ENCODE assay signal across 20 mouse cellular contexts in genomic region chr4:46690565-46690964, GRCm38 (mm10). TPM values are rescaled to one million over a fixed set of nuclear protein-coding genes. Genes with fewer than 3 reads are reported as not detected.
DNase-seq lines count a peak whose midpoint lies in the region; ATAC-seq and TF ChIP-seq lines count a peak whose summit lies in the region.
"Had no signal": no experiment of that assay in that cellular context is flagged by ENCODE, and none has a peak within 500 bp of the region (broad histone marks: within the 10 kb centered on the region; RNA-seq: fewer than 3 reads in every experiment).

No protein-coding gene starts in this region.

- no peak overlapping the region for H3K27ac ChIP-seq in hindbrain, embryonic 16.5 days (ENCODE audit: low read depth, low read length)
- no peak overlapping the region for H3K27ac ChIP-seq in hindbrain, embryonic 12.5 days
- no peak overlapping the region for H3K27ac ChIP-seq in midbrain, postnatal 0 days (ENCODE audit: low read depth, low read length)
- no peak overlapping the region for H3K27ac ChIP-seq in midbrain, embryonic 13.5 days
- H3K27ac ChIP-seq: forebrain, embryonic 10.5 days; heart, adult 2 months; heart, embryonic 15.5 days; intestine, embryonic 15.5 days; limb, embryonic 15.5 days; liver, embryonic 15.5 days; stomach, postnatal 0 days had no signal

- no peak overlapping the region for H3K4me2 ChIP-seq in hindbrain, embryonic 16.5 days (ENCODE audit: low read length)
- no peak overlapping the region for H3K4me2 ChIP-seq in hindbrain, embryonic 12.5 days (replicated peaks)
- no peak overlapping the region for H3K4me2 ChIP-seq in midbrain, postnatal 0 days (ENCODE audit: low read depth, low read length, poor library complexity, severe bottlenecking)
- no peak overlapping the region for H3K4me2 ChIP-seq in midbrain, embryonic 13.5 days (replicated peaks)
- H3K4me2 ChIP-seq: heart, embryonic 15.5 days; intestine, embryonic 15.5 days; limb, embryonic 15.5 days; liver, embryonic 15.5 days had no signal

- no peak overlapping the region for H3K9ac ChIP-seq in hindbrain, embryonic 16.5 days (ENCODE audit: low read depth, low read length)
- no peak overlapping the region for H3K9ac ChIP-seq in hindbrain, embryonic 12.5 days
- no peak overlapping the region for H3K9ac ChIP-seq in midbrain, postnatal 0 days (replicated peaks; ENCODE audit: low read length, poor library complexity, severe bottlenecking)
- H3K9ac ChIP-seq in midbrain, embryonic 13.5 days (replicated peaks), result no peak overlapping the region
- H3K9ac ChIP-seq: heart, embryonic 15.5 days; intestine, embryonic 15.5 days; limb, embryonic 15.5 days; liver, embryonic 15.5 days had no signal

- 66% methylated on average over 8 of the region's 8 CpGs for WGBS in hindbrain, embryonic 16.5 days
- 85% methylated on average over 8 of the region's 8 CpGs for WGBS in hindbrain, embryonic 12.5 days
- WGBS in midbrain, postnatal 0 days, result 70% methylated on average over 8 of the region's 8 CpGs
- WGBS in midbrain, embryonic 13.5 days, result 84% methylated on average over 8 of the region's 8 CpGs

- H3K9me3 ChIP-seq in hindbrain, embryonic 16.5 days (ENCODE audit: control insufficient read depth, low read length), result no peaks in the 10 kb centered on the region
- 0 out of 2 replicates have a peak, but pooled peaks cover 5% of the 10 kb centered on the region for H3K9me3 ChIP-seq in hindbrain, embryonic 12.5 days (replicated peaks)
- H3K9me3 ChIP-seq in midbrain, postnatal 0 days (ENCODE audit: low read length), result no peaks in the 10 kb centered on the region
- H3K9me3 ChIP-seq in midbrain, embryonic 13.5 days, result no peaks in the 10 kb centered on the region
- H3K9me3 ChIP-seq: heart, embryonic 15.5 days; intestine, embryonic 15.5 days; limb, embryonic 15.5 days; liver, embryonic 15.5 days had no signal

- peak; percentile 42 for DNase-seq in midbrain, postnatal 0 days (ENCODE audit: low spot score)
- peak; percentile 95 for DNase-seq in cerebellum, adult 9-11 months
- DNase-seq in right cerebral cortex, postnatal 4 days, result no peak
- no peak for DNase-seq in lung, adult 18-20 months
- no peak for DNase-seq in yolk sac, embryonic 10.5 days (ENCODE audit: low spot score)
- DNase-seq: adrenal gland, postnatal 36 days; gastrocnemius, postnatal 14 days; heart, adult 2 months; heart, postnatal 4 days; kidney, postnatal 4 days had no signal

- 0 out of 2 replicates have a peak, but pooled peaks have one; percentile 32 for ATAC-seq in hindbrain, embryonic 16.5 days
- no peak for ATAC-seq in hindbrain, embryonic 12.5 days (ENCODE audit: low FRiP score)
- ATAC-seq in midbrain, postnatal 0 days (ENCODE audit: low FRiP score), result no peak
- no peak for ATAC-seq in midbrain, embryonic 13.5 days
- ATAC-seq: intestine, embryonic 15.5 days; lung, postnatal 0 days had no signal

- H3K27me3 ChIP-seq in hindbrain, embryonic 16.5 days (replicated peaks; ENCODE audit: control insufficient read depth, insufficient read depth, low read length), result no peaks in the 10 kb centered on the region
- H3K27me3 ChIP-seq in hindbrain, embryonic 12.5 days, result peaks cover 4% of the 10 kb centered on the region
- no peaks in the 10 kb centered on the region for H3K27me3 ChIP-seq in midbrain, postnatal 0 days (ENCODE audit: insufficient read depth, low read length)
- no peaks in the 10 kb centered on the region for H3K27me3 ChIP-seq in midbrain, embryonic 13.5 days

- no peak overlapping the region for H3K4me3 ChIP-seq in hindbrain, embryonic 16.5 days (ENCODE audit: low read length)
- no peak overlapping the region for H3K4me3 ChIP-seq in hindbrain, embryonic 12.5 days
- H3K4me3 ChIP-seq in midbrain, postnatal 0 days (ENCODE audit: low read depth, low read length), result no peak overlapping the region
- H3K4me3 ChIP-seq in midbrain, embryonic 13.5 days (replicated peaks), result no peak overlapping the region
- H3K4me3 ChIP-seq: forebrain, embryonic 10.5 days; heart, adult 2 months; heart, embryonic 15.5 days; intestine, embryonic 15.5 days; limb, embryonic 15.5 days; liver, embryonic 15.5 days had no signal

- H3K36me3 ChIP-seq in hindbrain, embryonic 16.5 days (ENCODE audit: control insufficient read depth, insufficient read depth, low read length), result no peaks in the 10 kb centered on the region
- H3K36me3 ChIP-seq in hindbrain, embryonic 12.5 days, result no peaks in the 10 kb centered on the region
- peaks cover under 1% of the 10 kb centered on the region; the same call in 1 of the 2 replicates for H3K36me3 ChIP-seq in midbrain, postnatal 0 days (ENCODE audit: insufficient read depth, low read length)
- H3K36me3 ChIP-seq in midbrain, embryonic 13.5 days, result no peaks in the 10 kb centered on the region
- H3K36me3 ChIP-seq: forebrain, embryonic 10.5 days; heart, embryonic 15.5 days; intestine, embryonic 15.5 days; limb, embryonic 15.5 days; liver, embryonic 15.5 days had no signal

- TF ChIP-seq CTCF in midbrain, postnatal 0 days (IDR thresholded peaks at IDR 0.05), result no peak

- peaks cover 5% of the 10 kb centered on the region; the same call in 1 of the 2 replicates for H3K4me1 ChIP-seq in hindbrain, embryonic 16.5 days (ENCODE audit: control insufficient read depth, insufficient read depth, low read depth, low read length)
- 0 out of 2 replicates have a peak, but pooled peaks cover 3% of the 10 kb centered on the region for H3K4me1 ChIP-seq in hindbrain, embryonic 12.5 days
- no peaks in the 10 kb centered on the region for H3K4me1 ChIP-seq in midbrain, postnatal 0 days (ENCODE audit: insufficient read depth, low read length)
- H3K4me1 ChIP-seq in midbrain, embryonic 13.5 days (replicated peaks), result no peaks in the 10 kb centered on the region
- H3K4me1 ChIP-seq: forebrain, embryonic 10.5 days; heart, embryonic 15.5 days; intestine, embryonic 15.5 days; limb, embryonic 15.5 days; liver, embryonic 15.5 days had no signal

RNA-seq across cellular contexts. Expression of gene Tbc1d2, which starts 40.6 kb away (rescaled TPM):
- 1.1 and 1.3 TPM in 2 replicates for polyA plus RNA-seq in hindbrain, embryonic 16.5 days (2015; fragmentation: Nextera tagmentation; extraction: Ambion mirVana)
- 1.4 and 1.5 TPM in 2 replicates for polyA plus RNA-seq in hindbrain, embryonic 12.5 days (2016; fragmentation: Nextera tagmentation; extraction: Ambion mirVana)
- total RNA-seq in midbrain, postnatal 0 days (2014; rRNA removed), result 0.85 and 1.9 TPM in 2 replicates
- polyA plus RNA-seq in midbrain, postnatal 0 days (2015; fragmentation: Nextera tagmentation; extraction: Ambion mirVana), result 0.52 and 0.55 TPM in 2 replicates
- 0.54 and 0.55 TPM in 2 replicates for polyA plus RNA-seq in midbrain, embryonic 13.5 days (2015; fragmentation: Nextera tagmentation; extraction: Ambion mirVana)

Comparison
In these comparisons a context has a peak if more than half of its experiments do, and no peak if none do; other contexts are left out.
1. DNase-seq: peak in midbrain, postnatal 0 days (single experiment) and cerebellum, adult 9-11 months (single experiment); none in right cerebral cortex, postnatal 4 days (single experiment), lung, adult 18-20 months (0 of 2) and yolk sac, embryonic 10.5 days (single experiment).